8 mouse cellular contexts compared by ENCODE assay signal in the genomic region with DNA sequence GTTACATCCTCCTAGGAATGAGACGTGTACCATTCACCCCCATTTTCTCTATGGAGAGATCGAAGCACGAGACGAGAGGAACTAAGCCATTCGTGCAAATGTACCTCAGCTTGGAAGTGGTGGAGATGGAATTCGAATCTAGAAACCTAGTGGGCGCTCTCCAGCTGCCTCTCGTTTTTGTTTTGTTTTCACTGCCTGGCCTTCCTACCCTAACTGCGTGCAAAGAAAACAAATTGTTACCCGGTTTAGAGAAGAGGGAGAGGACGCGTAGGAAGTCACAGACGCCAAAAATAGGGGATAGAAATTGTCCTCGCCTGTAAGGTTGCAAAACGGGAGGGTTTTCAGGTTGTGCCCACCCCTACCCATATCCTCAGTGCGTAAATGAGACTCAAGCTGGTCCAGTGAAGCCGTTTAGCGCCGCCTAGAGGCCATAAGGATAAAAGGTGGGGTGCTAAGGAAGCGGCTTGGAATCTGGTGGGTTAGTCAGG. TPM values are rescaled to one million over a fixed set of nuclear protein-coding genes. Genes with fewer than 3 reads are reported as not detected.
DNase-seq lines count a peak whose midpoint lies in the region; ATAC-seq and TF ChIP-seq lines count a peak whose summit lies in the region.

No protein-coding gene starts in this region.

- H3K9ac ChIP-seq in heart, embryonic 16.5 days (ENCODE audit: low read length): peak overlapping the region; percentile 70
- peak overlapping the region; percentile 59 for H3K9ac ChIP-seq in liver, postnatal 0 days (replicated peaks)
- 0 out of 2 replicates have a peak overlapping the region, but pooled peaks have one; percentile 16 for H3K9ac ChIP-seq in neural tube, embryonic 14.5 days (replicated peaks; ENCODE audit: low read depth, low read length)

- peak; percentile 92 for TF ChIP-seq CTCF in liver, postnatal 0 days (IDR thresholded peaks at IDR 0.05; ENCODE audit: low read depth)

- under 1% methylated on average over 20 of the region's 20 CpGs for WGBS in forebrain, embryonic 10.5 days
- under 1% methylated on average over 20 of the region's 20 CpGs for WGBS in heart, embryonic 16.5 days
- WGBS in liver, postnatal 0 days (ENCODE audit: insufficient replicate concordance): under 1% methylated on average over 20 of the region's 20 CpGs
- under 1% methylated on average over 20 of the region's 20 CpGs for WGBS in neural tube, embryonic 14.5 days

- H3K9me3 ChIP-seq in forebrain, embryonic 10.5 days: no peaks in the 10 kb centered on the region
- no peaks in the 10 kb centered on the region for H3K9me3 ChIP-seq in heart, embryonic 16.5 days (replicated peaks; ENCODE audit: control insufficient read depth, low read length)
- H3K9me3 ChIP-seq in liver, postnatal 0 days (ENCODE audit: low read length): no peaks in the 10 kb centered on the region
- no peaks in the 10 kb centered on the region for H3K9me3 ChIP-seq in neural tube, embryonic 14.5 days (ENCODE audit: control insufficient read depth, low read length)

- peaks cover 65% of the 10 kb centered on the region for H3K27me3 ChIP-seq in forebrain, embryonic 10.5 days (ENCODE audit: poor library complexity, severe bottlenecking)
- H3K27me3 ChIP-seq in heart, embryonic 16.5 days (ENCODE audit: control insufficient read depth, insufficient read depth, low read length): peaks cover 7% of the 10 kb centered on the region
- no peaks in the 10 kb centered on the region for H3K27me3 ChIP-seq in liver, postnatal 0 days (ENCODE audit: insufficient read depth, low read length)
- peaks cover 19% of the 10 kb centered on the region for H3K27me3 ChIP-seq in neural tube, embryonic 14.5 days (ENCODE audit: control insufficient read depth, insufficient read depth, low read length)

- H3K4me2 ChIP-seq in heart, embryonic 16.5 days (ENCODE audit: low read depth, low read length): peak overlapping the region; percentile 65
- H3K4me2 ChIP-seq in liver, postnatal 0 days (ENCODE audit: low read depth, low read length): peak overlapping the region; percentile 90
- peak overlapping the region; percentile 63 for H3K4me2 ChIP-seq in neural tube, embryonic 14.5 days (ENCODE audit: low read depth, low read length)

- peaks cover 23% of the 10 kb centered on the region for H3K4me1 ChIP-seq in forebrain, embryonic 10.5 days
- peaks cover 11% of the 10 kb centered on the region for H3K4me1 ChIP-seq in heart, embryonic 16.5 days (ENCODE audit: control insufficient read depth, insufficient read depth, low read length)
- H3K4me1 ChIP-seq in liver, postnatal 0 days (ENCODE audit: insufficient read depth): peaks cover 27% of the 10 kb centered on the region
- peaks cover 11% of the 10 kb centered on the region; the same call in 1 of the 2 replicates for H3K4me1 ChIP-seq in neural tube, embryonic 14.5 days (ENCODE audit: control insufficient read depth, insufficient read depth, low read length)

- ATAC-seq in heart, embryonic 16.5 days (replicated peaks; ENCODE audit: extremely low read depth, insufficient read depth, low FRiP score): 0 out of 2 replicates have a peak, but pooled peaks have one; percentile 25
- 0 out of 2 replicates have a peak, but pooled peaks have one; percentile 28 for ATAC-seq in liver, postnatal 0 days
- peak; percentile 79 for ATAC-seq in neural tube, embryonic 14.5 days (ENCODE audit: low read depth)

- H3K36me3 ChIP-seq in forebrain, embryonic 10.5 days (replicated peaks): no peaks in the 10 kb centered on the region
- no peaks in the 10 kb centered on the region for H3K36me3 ChIP-seq in heart, embryonic 16.5 days (ENCODE audit: control insufficient read depth, insufficient read depth)
- H3K36me3 ChIP-seq in liver, postnatal 0 days (replicated peaks; ENCODE audit: insufficient read depth, low read length): no peaks in the 10 kb centered on the region
- H3K36me3 ChIP-seq in neural tube, embryonic 14.5 days (ENCODE audit: control insufficient read depth, insufficient read depth, low read length): no peaks in the 10 kb centered on the region

- peak overlapping the region; percentile 66; the same call in 1 of the 2 replicates for H3K27ac ChIP-seq in forebrain, embryonic 10.5 days
- peak overlapping the region; percentile 24; the same call in 1 of the 2 replicates for H3K27ac ChIP-seq in heart, embryonic 16.5 days (ENCODE audit: low read length)
- H3K27ac ChIP-seq in liver, postnatal 0 days (ENCODE audit: low read depth): peak overlapping the region; percentile 9; the same call in 1 of the 2 replicates
- no peak overlapping the region for H3K27ac ChIP-seq in neural tube, embryonic 14.5 days (ENCODE audit: low read depth, low read length)

- peak; percentile 90 for DNase-seq in ES-CJ7 (ENCODE audit: low read depth, low spot score)
- peak; percentile 35 for DNase-seq in c-Kit-negative CD71-positive TER-119-positive erythroid progenitor cells, embryonic 14.5 days (ENCODE audit: low read depth, low spot score)
- peak; percentile 76 for DNase-seq in forebrain, embryonic 10.5 days (ENCODE audit: extremely low spot score, low spot score)
- DNase-seq in kidney, postnatal 25 days: peak; percentile 86 to 87
- DNase-seq in liver, postnatal 0 days: peak; percentile 68
- DNase-seq in thymus, adult 18-20 months: peak; percentile 34 to 60

- TF ChIP-seq EP300 in liver, postnatal 0 days (IDR thresholded peaks at IDR 0.05; ENCODE audit: low read depth): no peak

- peak overlapping the region; percentile 54 for H3K4me3 ChIP-seq in forebrain, embryonic 10.5 days
- peak overlapping the region; percentile 70 for H3K4me3 ChIP-seq in heart, embryonic 16.5 days (ENCODE audit: low read length)
- peak overlapping the region; percentile 62 for H3K4me3 ChIP-seq in liver, postnatal 0 days (ENCODE audit: low read depth, low read length)
- peak overlapping the region; percentile 38 for H3K4me3 ChIP-seq in neural tube, embryonic 14.5 days (ENCODE audit: low read depth, low read length)

RNA-seq across cellular contexts. Expression of a gene that starts 2.2 kb away (rescaled TPM):
- polyA plus RNA-seq in forebrain, embryonic 10.5 days (2016; fragmentation: Nextera tagmentation; extraction: Ambion mirVana): 1.4 and 1.7 TPM in 2 replicates
- 6.6 and 13.5 TPM in 2 replicates for polyA plus RNA-seq in heart, embryonic 16.5 days (2015; fragmentation: Nextera tagmentation; extraction: Ambion mirVana)
- 13.1 and 14.1 TPM in 2 replicates for polyA plus RNA-seq in liver, postnatal 0 days (2015; fragmentation: Nextera tagmentation; extraction: Ambion mirVana)
- 1.1 and 1.7 TPM in 2 replicates for polyA plus RNA-seq in neural tube, embryonic 14.5 days (2014; fragmentation: Nextera tagmentation; extraction: Ambion mirVana)

RNA-seq across cellular contexts. Expression of a gene that starts 27.4 kb away (rescaled TPM):
- polyA plus RNA-seq in forebrain, embryonic 10.5 days (2016; fragmentation: Nextera tagmentation; extraction: Ambion mirVana): 43.8 and 49.9 TPM in 2 replicates
- polyA plus RNA-seq in heart, embryonic 16.5 days (2015; fragmentation: Nextera tagmentation; extraction: Ambion mirVana): 47.8 TPM in 2 replicates
- 9.3 TPM in 2 replicates for polyA plus RNA-seq in liver, postnatal 0 days (2015; fragmentation: Nextera tagmentation; extraction: Ambion mirVana)
- 5.4 and 9.0 TPM in 2 replicates for polyA plus RNA-seq in neural tube, embryonic 14.5 days (2014; fragmentation: Nextera tagmentation; extraction: Ambion mirVana)

RNA-seq across cellular contexts. Expression of a gene that starts 28.4 kb away (rescaled TPM):
- polyA plus RNA-seq in forebrain, embryonic 10.5 days (2016; fragmentation: Nextera tagmentation; extraction: Ambion mirVana): 22.7 and 22.8 TPM in 2 replicates
- polyA plus RNA-seq in heart, embryonic 16.5 days (2015; fragmentation: Nextera tagmentation; extraction: Ambion mirVana): 28.9 and 30.3 TPM in 2 replicates
- polyA plus RNA-seq in liver, postnatal 0 days (2015; fragmentation: Nextera tagmentation; extraction: Ambion mirVana): 9.0 and 9.2 TPM in 2 replicates
- 23.1 and 24.9 TPM in 2 replicates for polyA plus RNA-seq in neural tube, embryonic 14.5 days (2014; fragmentation: Nextera tagmentation; extraction: Ambion mirVana)

RNA-seq across cellular contexts. Expression of a gene that starts 48.7 kb away (rescaled TPM):
- polyA plus RNA-seq in forebrain, embryonic 10.5 days (2016; fragmentation: Nextera tagmentation; extraction: Ambion mirVana): 0.30 TPM in 1 of 2 replicates, not detected in the other
- 3.5 and 6.3 TPM in 2 replicates for polyA plus RNA-seq in heart, embryonic 16.5 days (2015; fragmentation: Nextera tagmentation; extraction: Ambion mirVana)
- polyA plus RNA-seq in liver, postnatal 0 days (2015; fragmentation: Nextera tagmentation; extraction: Ambion mirVana): 1,136 and 1,364 TPM in 2 replicates
- polyA plus RNA-seq in neural tube, embryonic 14.5 days (2014; fragmentation: Nextera tagmentation; extraction: Ambion mirVana): 0.82 and 2.7 TPM in 2 replicates

Comparison
In these comparisons a context has a peak if more than half of its experiments do, and no peak if none do; other contexts are left out.
1. DNase-seq: peak in every context shown above with its lines; median percentile 90 in ES-CJ7; 86 in kidney, postnatal 25 days; 76 in forebrain, embryonic 10.5 days; 68 in liver, postnatal 0 days; 47 in thymus, adult 18-20 months; 35 in c-Kit-negative CD71-positive TER-119-positive erythroid progenitor cells, embryonic 14.5 days.
2. ATAC-seq: peak in every context shown above with its lines; median percentile 79 in neural tube, embryonic 14.5 days; 28 in liver, postnatal 0 days; 25 in heart, embryonic 16.5 days.
3. H3K9ac ChIP-seq: peak in every context shown above with its lines; median percentile 70 in heart, embryonic 16.5 days; 59 in liver, postnatal 0 days; 16 in neural tube, embryonic 14.5 days.